Mouse (Mus musculus) urinary bladder, postnatal 25 days (tissue): ENCODE results near the gene Sgpp2.

ENCODE experiments used
- DNase-seq: peaks from one replicate; pipeline ENCODE4 v3.0.0; 2022; ENCODE audit warnings: low spot score

The Sgpp2 gene

GRCm38 (mm10) chr1:78339941-78340340, 29.8 kb downstream of the Sgpp2 start:
- no peak for DNase-seq

DNA sequence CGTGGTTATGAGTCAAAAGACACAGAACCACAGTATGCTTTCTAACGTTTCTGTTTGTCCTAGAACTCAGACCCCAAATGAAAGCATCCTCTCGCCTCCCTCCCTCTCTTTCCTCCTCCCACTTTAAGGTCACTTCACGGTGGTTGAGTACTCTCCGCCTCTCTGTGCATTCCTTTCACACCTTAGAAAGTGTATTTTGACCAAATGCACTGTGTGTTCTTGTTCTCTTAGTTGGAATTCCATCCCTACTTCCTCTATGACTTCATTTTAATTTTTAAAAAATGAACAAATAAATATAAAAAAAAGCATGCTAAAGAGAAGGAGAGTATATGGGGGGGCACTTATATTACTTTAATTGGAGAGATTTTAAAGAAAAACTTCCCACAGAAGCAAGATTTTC, 30.4 kb downstream of the Sgpp2 start:
- DNase-seq, result no peak

GRCm38 (mm10) chr1:78347317-78347806, 37.2 kb downstream of the Sgpp2 start:
- DNase-seq, result no peak

DNA sequence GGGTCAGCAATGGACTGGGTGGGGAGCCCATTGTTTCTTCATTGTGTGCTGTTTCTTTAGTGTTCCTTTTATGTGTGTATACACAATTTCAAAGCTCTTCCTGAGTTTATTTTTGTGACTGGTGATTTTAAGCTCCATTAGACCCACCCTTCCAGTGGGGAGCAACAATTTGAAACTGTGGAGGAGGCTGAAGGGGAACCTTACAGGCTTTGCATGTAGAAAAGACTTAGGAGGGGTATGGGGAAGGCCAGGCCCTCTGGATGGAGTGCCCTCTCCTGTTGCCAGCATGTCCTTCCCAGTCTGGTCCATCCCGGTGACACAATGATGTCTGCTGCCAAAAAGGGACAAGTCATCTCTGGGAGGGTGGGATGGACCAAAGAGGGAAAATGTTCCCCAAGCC, 39.1 kb downstream of the Sgpp2 start:
- DNase-seq, result no peak

DNA sequence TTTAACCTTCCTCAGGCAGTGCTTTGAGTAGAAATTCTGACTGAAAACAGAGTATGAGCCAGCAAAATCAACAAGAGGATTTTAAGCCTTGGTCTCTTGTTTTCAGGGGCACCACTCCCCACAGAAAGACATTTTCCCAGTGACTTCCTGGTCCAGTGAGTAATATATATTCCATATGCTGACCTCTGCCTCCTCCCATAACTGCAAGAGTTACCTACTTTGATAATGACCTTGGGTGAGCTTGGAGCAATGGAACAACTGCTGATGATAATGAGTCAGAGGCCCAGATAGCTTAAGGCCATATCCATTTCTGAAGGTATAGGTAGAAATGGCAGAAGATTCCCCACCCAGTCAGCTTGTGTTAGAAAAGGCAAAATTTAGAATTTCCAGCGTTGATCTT, 43.1 kb downstream of the Sgpp2 start:
- DNase-seq, result no peak

GRCm38 (mm10) chr1:78355123-78355522, 45.0 kb downstream of the Sgpp2 start:
- no peak for DNase-seq

- DNase-seq, result no peak
Observed at GRCm38 (mm10) chr1:78357415-78357814, 47.3 kb downstream of the Sgpp2 start.

DNA sequence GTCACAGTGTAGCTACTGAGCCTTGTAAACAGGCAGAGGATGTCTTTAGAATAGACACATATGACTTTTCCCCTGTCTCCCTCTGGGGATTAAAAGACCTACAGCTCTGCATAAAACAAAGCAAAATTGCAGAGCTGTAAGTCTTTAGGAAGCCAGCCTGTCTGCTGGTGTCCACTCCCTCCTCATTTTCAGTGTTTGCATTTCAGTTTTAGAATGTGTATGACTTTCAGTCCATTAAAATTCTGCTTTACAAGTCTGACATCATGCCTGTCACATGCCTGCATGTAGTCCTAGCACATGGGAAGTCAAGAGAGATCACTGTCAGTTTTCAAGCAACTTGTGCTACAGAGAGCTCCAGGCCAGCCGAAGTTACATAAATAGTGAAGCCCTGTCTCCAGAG, 47.7 kb downstream of the Sgpp2 start:
- no peak for DNase-seq

- no peak for DNase-seq
Observed at GRCm38 (mm10) chr1:78363965-78364889, 54.1 kb downstream of the Sgpp2 start.

DNA sequence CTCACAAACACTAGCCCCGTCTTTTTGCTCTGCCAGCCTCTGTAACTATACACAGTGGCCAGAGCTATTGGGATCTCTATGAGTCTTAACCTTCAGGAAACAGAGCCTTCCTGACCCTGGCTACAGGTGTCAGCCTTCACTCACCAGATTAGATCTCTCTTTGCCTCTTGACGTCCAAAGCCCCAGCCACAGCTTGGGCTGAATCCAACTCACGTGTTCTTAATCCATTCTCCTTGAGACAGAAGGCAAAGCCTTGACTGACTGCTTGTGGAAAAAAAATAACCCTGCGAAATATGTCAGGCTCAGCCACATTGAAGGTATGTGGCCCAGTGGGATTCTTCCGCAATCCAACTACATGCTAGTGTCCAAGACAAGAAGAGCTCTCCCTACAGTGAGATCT, 57.7 kb downstream of the Sgpp2 start:
- DNase-seq, result no peak

DNA sequence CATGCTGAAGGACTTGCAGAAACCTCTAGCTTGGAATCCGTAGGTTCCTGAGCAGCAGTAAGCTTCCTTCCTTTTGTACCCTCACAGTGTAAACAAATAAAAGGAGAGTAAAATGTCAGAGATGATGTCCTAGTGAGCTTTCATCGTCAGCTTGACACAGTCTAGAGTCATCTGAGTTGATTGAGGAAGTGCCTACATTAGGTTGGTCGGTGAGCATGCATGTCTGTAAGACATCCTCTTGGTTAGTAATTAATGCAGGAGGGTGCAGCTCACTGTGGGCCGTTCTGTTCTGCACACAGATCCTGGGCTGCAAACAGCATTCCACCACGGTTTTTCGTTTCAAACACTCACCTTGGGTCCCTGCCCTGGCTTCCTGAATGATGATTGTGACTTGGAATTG, 60.0 kb downstream of the Sgpp2 start:
- DNase-seq, result no peak

DNA sequence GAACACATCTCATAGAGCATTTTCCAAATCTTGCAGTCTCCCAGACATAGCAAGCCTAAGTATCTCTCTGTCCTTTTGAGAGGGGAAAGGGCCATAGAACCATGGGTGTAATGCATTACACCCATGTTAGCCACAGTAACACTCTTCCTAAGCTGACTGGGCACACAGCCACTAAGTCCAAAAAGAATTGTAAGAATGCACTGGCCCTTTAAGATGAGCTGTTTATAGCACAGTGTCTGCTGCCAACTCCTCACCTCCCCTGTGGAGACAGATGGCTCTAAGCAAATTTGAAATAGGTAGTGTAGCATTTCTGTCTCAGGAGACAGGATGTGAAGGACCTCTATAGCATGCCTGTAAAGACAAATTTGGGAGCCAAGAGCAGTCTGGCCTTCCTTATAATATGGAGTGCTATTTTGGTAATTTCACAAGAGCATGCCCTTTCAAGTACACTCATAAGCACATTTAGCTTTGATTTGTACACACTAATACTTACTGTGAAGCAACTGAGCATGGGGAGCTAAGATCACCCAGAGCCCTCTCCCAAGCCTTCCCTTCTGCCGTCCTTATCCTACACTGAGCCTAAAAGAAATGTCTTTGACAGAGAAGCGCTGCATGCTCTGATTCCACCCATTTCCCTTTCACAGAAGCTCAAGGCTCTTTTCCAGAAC, 61.6 kb downstream of the Sgpp2 start:
- no peak for DNase-seq

DNA sequence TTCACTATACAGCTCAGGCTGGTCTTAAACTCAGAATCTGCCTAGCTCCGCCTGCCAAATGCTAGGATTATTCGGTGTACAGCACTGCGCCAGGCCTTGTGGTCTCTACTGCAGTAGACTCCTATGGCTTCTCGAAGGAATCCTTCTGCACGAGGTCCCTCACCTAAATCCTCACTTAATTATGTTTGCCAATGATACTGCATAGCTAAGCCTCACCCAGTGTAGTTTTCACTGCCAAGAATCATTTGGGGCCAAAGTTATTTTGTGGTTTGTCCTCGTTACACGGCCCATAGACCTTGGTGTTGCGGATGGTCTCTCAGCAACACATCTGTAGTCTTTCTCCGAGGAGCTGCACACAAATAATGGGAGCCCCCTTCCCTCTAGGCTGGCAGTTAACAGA, 62.2 kb downstream of the Sgpp2 start:
- DNase-seq, result no peak

DNA sequence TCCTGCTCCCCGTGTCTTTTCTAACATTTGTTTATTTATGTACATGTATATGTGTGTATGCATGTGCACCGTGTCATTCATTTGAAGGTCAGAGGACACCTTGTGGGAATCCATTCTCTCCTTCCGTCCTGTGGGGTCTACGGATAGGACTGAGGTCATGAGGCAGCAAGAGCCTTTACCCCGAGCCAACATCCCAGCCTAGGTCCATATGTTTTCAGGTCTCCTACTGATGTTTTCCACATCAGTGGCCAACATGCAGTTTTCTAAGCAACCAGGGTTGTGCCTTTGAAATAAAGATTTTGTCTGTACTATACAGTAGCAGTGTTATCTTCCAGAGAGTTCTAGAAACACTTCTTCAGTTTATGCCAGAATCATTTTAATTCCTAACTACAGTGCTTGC, 63.7 kb downstream of the Sgpp2 start:
- no peak for DNase-seq

DNA sequence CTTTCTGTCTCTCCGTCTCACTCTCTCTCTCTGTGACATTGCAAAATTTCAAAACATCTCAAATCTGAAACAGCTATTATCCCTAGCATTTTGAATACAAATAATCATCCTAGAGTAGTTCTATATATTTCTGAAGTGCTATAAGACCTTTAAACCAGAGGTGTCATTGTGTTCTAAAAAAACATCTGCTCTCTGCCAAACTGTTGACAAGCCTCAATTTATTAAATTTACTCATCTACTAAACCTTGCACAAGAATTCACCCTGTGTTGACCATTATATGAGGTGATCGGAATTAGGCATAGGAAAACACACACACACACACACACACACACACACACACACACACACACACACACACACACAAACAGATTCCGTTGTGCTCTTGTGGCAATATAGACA, 64.9 kb downstream of the Sgpp2 start:
- no peak for DNase-seq

DNA sequence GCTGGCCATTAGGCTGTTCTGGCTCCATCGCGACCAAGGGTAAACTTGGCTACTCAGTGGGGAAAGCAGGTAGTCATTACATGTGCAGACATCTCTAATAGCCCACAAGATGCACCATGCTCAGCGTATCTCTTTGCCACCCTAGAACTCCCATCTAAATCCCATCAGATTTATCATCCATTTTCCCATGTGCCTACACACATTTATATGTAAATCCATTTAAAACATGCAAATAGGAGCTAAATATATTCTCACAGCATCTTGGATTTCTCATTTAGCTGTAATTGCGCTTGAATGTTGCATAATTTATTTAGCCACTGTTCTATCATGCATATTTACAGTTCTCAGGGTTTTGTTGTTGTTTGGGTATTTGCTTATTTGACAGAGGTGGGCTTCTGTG, 70.8 kb downstream of the Sgpp2 start:
- no peak for DNase-seq

DNA sequence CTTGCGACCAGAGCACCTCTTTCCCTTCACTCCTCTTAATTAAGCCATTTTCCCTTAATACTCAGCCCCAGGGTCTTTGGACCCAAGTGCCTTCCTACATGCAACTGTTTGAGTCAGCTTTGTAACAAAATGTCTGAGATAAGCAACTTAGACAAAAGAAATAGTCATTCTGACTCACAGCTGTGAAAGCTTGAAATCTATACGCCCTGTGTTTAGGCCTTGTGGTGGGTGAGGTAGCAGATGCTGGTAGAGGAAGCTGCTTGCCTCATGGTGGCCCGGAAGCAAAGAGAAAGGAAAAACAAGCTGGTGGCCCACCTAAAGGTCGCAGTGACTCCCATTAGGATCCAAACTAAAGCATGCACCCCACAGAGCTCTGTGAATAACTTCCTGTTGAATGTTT, 77.7 kb downstream of the Sgpp2 start:
- no peak for DNase-seq

DNA sequence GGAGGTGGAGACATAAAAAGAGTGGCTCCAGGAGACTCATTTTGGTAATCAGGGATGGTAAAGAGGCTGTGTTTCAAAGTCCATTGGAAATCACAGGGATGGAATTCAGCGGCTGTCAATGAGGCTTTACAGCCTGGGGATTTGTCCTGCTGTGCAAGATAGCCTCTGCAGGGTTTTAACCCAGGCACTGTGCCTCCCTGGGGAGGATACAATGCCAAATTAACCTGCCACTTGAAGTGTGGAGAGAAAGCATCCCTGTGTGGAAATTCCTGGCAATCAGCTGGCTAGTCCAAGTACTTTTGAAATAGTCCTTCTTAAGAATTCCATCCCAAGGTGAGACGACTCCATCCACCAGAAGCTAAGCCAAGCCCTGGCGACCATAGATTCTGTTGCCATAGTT, 78.7 kb downstream of the Sgpp2 start:
- DNase-seq, result no peak

GRCm38 (mm10) chr1:78395191-78395735, 85.1 kb downstream of the Sgpp2 start:
- DNase-seq, result no peak

DNA sequence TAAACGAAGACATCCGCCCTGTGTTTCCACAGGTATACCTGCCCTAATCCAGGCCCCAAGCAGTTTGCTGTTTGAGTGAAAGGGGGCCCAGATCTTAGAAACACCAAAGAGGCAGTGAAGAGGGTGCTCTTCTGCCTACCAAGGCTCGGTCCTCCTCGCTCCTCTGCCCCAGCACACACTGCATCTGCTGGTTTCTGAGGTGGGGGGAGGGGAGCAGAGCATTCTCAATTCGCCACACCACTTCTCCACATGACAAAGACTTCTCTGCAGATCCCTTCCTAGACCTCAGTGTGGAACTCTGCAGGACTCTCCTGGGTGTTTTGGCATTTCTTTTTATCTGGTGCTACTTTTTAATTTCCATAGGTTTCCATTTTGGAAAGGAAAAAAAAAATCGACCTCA, 85.6 kb downstream of the Sgpp2 start:
- DNase-seq, result no peak

GRCm38 (mm10) chr1:78396320-78396913, 86.3 kb downstream of the Sgpp2 start:
- no peak for DNase-seq

DNA sequence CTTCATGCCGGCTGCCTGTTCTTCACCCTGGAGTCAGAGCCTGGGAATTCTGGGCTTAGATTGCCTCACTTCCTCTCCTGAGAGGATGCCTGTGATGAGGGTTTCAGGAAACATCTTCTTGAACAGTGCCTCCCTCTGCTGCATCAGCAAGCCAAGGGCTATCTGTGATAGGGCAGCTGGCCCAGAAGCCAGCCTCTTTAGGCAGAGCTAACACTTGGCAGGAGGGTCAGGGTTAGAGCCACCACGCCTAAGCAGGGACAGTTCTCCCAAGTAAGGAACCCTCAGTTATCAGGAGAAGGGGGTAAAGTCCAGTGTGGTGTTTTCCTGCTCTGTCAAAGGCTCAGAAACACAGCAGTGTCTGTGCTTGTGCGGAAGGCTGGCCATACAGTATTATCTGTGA, 89.6 kb downstream of the Sgpp2 start:
- no peak for DNase-seq

DNA sequence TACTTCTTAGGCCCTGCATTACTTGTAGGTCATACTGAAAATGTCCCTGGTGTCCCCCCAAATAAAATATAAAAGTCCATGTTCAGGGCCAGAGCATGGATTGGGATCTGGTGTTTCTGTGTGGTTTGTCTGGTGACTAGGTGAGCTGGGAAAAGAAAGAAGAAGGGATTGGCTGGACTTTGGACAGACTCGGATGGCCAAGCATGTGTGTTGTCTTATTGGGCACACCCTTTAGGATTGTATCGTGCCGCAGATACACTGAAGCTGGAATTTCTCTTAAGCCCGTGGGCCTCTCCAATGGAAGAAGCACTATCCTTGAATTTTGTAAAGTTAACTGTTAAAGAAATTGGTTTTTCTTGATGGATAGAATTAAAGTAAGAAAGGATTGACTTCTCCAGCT, 91.3 kb downstream of the Sgpp2 start:
- no peak for DNase-seq
